ENCODE assay signal across 20 mouse cellular contexts in the genomic region with DNA sequence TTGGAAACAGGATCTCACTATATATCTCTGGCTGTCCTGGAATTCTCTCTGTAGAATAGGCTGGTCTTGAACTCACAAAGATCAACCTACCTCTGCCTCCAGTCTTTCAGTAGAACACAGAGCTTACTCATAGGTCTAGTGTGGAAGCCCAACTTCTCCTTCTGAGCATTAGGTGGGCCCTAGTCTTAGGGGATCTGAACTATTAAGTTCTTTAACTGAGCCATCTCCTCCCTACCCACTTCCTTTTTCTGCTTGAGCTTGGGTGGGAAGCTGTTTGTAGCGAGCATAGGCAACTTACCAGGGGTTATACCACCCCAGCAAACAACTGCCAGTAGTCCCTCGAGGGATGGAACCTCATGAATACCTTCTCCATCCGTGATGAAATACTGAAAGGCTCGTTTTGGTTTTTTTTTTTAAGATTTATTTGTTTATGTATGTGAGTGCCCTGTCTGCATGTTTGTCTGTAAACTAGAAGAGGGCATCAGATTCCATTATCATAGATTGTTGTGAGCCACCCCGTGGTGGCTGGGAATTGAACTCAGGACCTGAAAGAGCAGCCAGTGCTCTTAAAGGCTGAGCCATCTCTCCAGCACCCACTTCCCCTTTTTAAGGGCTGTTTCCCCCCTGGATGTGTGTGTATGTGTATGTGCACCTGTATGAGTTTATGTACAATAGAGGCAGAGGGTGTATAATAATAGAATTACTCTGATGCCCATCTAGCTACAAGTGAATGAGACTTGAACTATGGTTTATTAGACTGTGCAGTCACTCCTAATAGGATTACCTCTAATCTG. TPM values are rescaled to one million over a fixed set of nuclear protein-coding genes. Genes with fewer than 3 reads are reported as not detected.
A peak's percentile ranks its signal among the peaks of the same experiment; 100 is the strongest.
DNase-seq lines count a peak whose midpoint lies in the region; ATAC-seq lines count a peak whose summit lies in the region.
"Had no signal": no experiment of that assay in that cellular context is flagged by ENCODE, and none has a peak within 500 bp of the region (broad histone marks: within the 10 kb centered on the region; RNA-seq: fewer than 3 reads in every experiment).

No protein-coding gene starts in this region.

- ATAC-seq in liver, embryonic 13.5 days (ENCODE audit: low read depth) = no peak
- ATAC-seq in monocyte, adult 5-6 weeks (replicated peaks; ENCODE audit: insufficient number of reproducible peaks, low FRiP score, low TSS enrichment, poor library complexity, severe bottlenecking) = 0 out of 2 replicates have a peak, but pooled peaks have one; percentile 11
- ATAC-seq in midbrain, embryonic 15.5 days (replicated peaks) = no peak
- no peak for ATAC-seq in forebrain, embryonic 12.5 days (ENCODE audit: low FRiP score)
- ATAC-seq in frontal cortex, adult (ENCODE audit: low TSS enrichment) = no peak
- ATAC-seq: forebrain, embryonic 16.5 days; intestine, embryonic 15.5 days had no signal

- DNase-seq in liver, embryonic 13.5 days = no peak
- DNase-seq in liver = no peak
- peak; percentile 75 for DNase-seq in A20 (ENCODE audit: low read depth, low spot score)
- DNase-seq in MEL-GATA-1-ER (ENCODE audit: extremely low read depth, low read depth) = peak; percentile 92
- DNase-seq: adrenal gland, adult 8-10 months; adrenal gland, postnatal 36 days; cerebellum, adult 8-10 months; cerebellum, postnatal 14 days; gastrocnemius, postnatal 36 days; heart, adult 2 months had no signal

- 62% methylated on average over 5 of the region's 5 CpGs for WGBS in liver, embryonic 13.5 days (ENCODE audit: insufficient replicate concordance)
- 79% methylated on average over 5 of the region's 5 CpGs for WGBS in midbrain, embryonic 15.5 days
- 85% methylated on average over 5 of the region's 5 CpGs for WGBS in forebrain, embryonic 12.5 days

- no peak overlapping the region for H3K4me3 ChIP-seq in liver, embryonic 13.5 days (replicated peaks)
- H3K4me3 ChIP-seq in midbrain, embryonic 15.5 days = no peak overlapping the region
- H3K4me3 ChIP-seq in forebrain, embryonic 12.5 days (replicated peaks) = no peak overlapping the region
- H3K4me3 ChIP-seq: embryonic facial prominence, embryonic 12.5 days; heart, adult 2 months; heart, embryonic 12.5 days; hindbrain, embryonic 10.5 days; intestine, embryonic 15.5 days had no signal

- H3K36me3 ChIP-seq in liver, embryonic 13.5 days = peaks cover 10% of the 10 kb centered on the region; the same call in 1 of the 2 replicates
- no peaks in the 10 kb centered on the region for H3K36me3 ChIP-seq in midbrain, embryonic 15.5 days (replicated peaks)
- H3K36me3 ChIP-seq in forebrain, embryonic 12.5 days (replicated peaks) = peaks cover 6% of the 10 kb centered on the region; the same call in 1 of the 2 replicates
- H3K36me3 ChIP-seq: embryonic facial prominence, embryonic 12.5 days had no signal

- no peak overlapping the region for H3K4me2 ChIP-seq in liver, embryonic 13.5 days
- H3K4me2 ChIP-seq in midbrain, embryonic 15.5 days = no peak overlapping the region
- no peak overlapping the region for H3K4me2 ChIP-seq in forebrain, embryonic 12.5 days
- H3K4me2 ChIP-seq: embryonic facial prominence, embryonic 12.5 days; heart, embryonic 12.5 days; hindbrain, embryonic 14.5 days; intestine, embryonic 15.5 days had no signal

- H3K9me3 ChIP-seq in liver, embryonic 13.5 days (replicated peaks) = no peaks in the 10 kb centered on the region
- H3K9me3 ChIP-seq in midbrain, embryonic 15.5 days = no peaks in the 10 kb centered on the region
- H3K9me3 ChIP-seq in forebrain, embryonic 12.5 days = no peaks in the 10 kb centered on the region
- H3K9me3 ChIP-seq: embryonic facial prominence, embryonic 12.5 days; heart, embryonic 12.5 days; hindbrain, embryonic 10.5 days; intestine, embryonic 15.5 days had no signal

- peaks cover 65% of the 10 kb centered on the region for H3K4me1 ChIP-seq in liver, embryonic 13.5 days (replicated peaks)
- peaks cover 18% of the 10 kb centered on the region for H3K4me1 ChIP-seq in midbrain, embryonic 15.5 days
- H3K4me1 ChIP-seq in forebrain, embryonic 12.5 days = peaks cover 14% of the 10 kb centered on the region

- peak overlapping the region; percentile 10; the same call in 1 of the 2 replicates for H3K9ac ChIP-seq in liver, embryonic 13.5 days
- no peak overlapping the region for H3K9ac ChIP-seq in midbrain, embryonic 15.5 days
- no peak overlapping the region for H3K9ac ChIP-seq in forebrain, embryonic 12.5 days
- H3K9ac ChIP-seq: embryonic facial prominence, embryonic 12.5 days; heart, embryonic 12.5 days; hindbrain, embryonic 14.5 days; intestine, embryonic 15.5 days had no signal

- no peaks in the 10 kb centered on the region for H3K27me3 ChIP-seq in liver, embryonic 13.5 days
- peaks cover 2% of the 10 kb centered on the region; the same call in 1 of the 2 replicates for H3K27me3 ChIP-seq in midbrain, embryonic 15.5 days (replicated peaks)
- H3K27me3 ChIP-seq in forebrain, embryonic 12.5 days = no peaks in the 10 kb centered on the region
- H3K27me3 ChIP-seq: embryonic facial prominence, embryonic 12.5 days; heart, embryonic 12.5 days; intestine, embryonic 15.5 days had no signal

- no peak overlapping the region for H3K27ac ChIP-seq in liver, embryonic 13.5 days
- no peak overlapping the region for H3K27ac ChIP-seq in midbrain, embryonic 15.5 days
- no peak overlapping the region for H3K27ac ChIP-seq in forebrain, embryonic 12.5 days
- H3K27ac ChIP-seq: embryonic facial prominence, embryonic 12.5 days; heart, adult 2 months; hindbrain, embryonic 10.5 days; hindbrain, embryonic 14.5 days; intestine, embryonic 15.5 days had no signal

RNA-seq across cellular contexts. Expression of gene Coq10b, which starts 2.9 kb away (rescaled TPM):
- polyA plus RNA-seq in liver, embryonic 13.5 days (2015; fragmentation: Nextera tagmentation; extraction: Ambion mirVana) = 17.6 and 20.6 TPM in 2 replicates
- total RNA-seq in monocyte, adult 5-6 weeks (2017) = 71.7 to 116 TPM (median 73.4 TPM) in 3 replicates
- 29.2 and 33.3 TPM in 2 replicates for polyA plus RNA-seq in midbrain, embryonic 15.5 days (2015; fragmentation: Nextera tagmentation; extraction: Ambion mirVana)
- 31.0 and 31.3 TPM in 2 replicates for polyA plus RNA-seq in forebrain, embryonic 12.5 days (2016; fragmentation: Nextera tagmentation; extraction: Ambion mirVana)

RNA-seq across cellular contexts. Expression of gene Sf3b1, which starts 28.2 kb away (rescaled TPM):
- polyA plus RNA-seq in liver, embryonic 13.5 days (2015; fragmentation: Nextera tagmentation; extraction: Ambion mirVana) = 171 and 213 TPM in 2 replicates
- 708 to 966 TPM (median 956 TPM) in 3 replicates for total RNA-seq in monocyte, adult 5-6 weeks (2017)
- 287 and 305 TPM in 2 replicates for polyA plus RNA-seq in midbrain, embryonic 15.5 days (2015; fragmentation: Nextera tagmentation; extraction: Ambion mirVana)
- 376 and 422 TPM in 2 replicates for polyA plus RNA-seq in forebrain, embryonic 12.5 days (2016; fragmentation: Nextera tagmentation; extraction: Ambion mirVana)

RNA-seq across cellular contexts. Expression of gene Hspe1, which starts 32.4 kb away (rescaled TPM):
- 600 and 712 TPM in 2 replicates for polyA plus RNA-seq in liver, embryonic 13.5 days (2015; fragmentation: Nextera tagmentation; extraction: Ambion mirVana)
- 100 to 218 TPM (median 129 TPM) in 3 replicates for total RNA-seq in monocyte, adult 5-6 weeks (2017)
- 195 and 203 TPM in 2 replicates for polyA plus RNA-seq in midbrain, embryonic 15.5 days (2015; fragmentation: Nextera tagmentation; extraction: Ambion mirVana)
- 423 and 430 TPM in 2 replicates for polyA plus RNA-seq in forebrain, embryonic 12.5 days (2016; fragmentation: Nextera tagmentation; extraction: Ambion mirVana)

RNA-seq across cellular contexts. Expression of gene Hspd1, which starts 32.5 kb away (rescaled TPM):
- 478 and 596 TPM in 2 replicates for polyA plus RNA-seq in liver, embryonic 13.5 days (2015; fragmentation: Nextera tagmentation; extraction: Ambion mirVana)
- total RNA-seq in monocyte, adult 5-6 weeks (2017) = 128 to 155 TPM (median 141 TPM) in 3 replicates
- 254 and 262 TPM in 2 replicates for polyA plus RNA-seq in midbrain, embryonic 15.5 days (2015; fragmentation: Nextera tagmentation; extraction: Ambion mirVana)
- polyA plus RNA-seq in forebrain, embryonic 12.5 days (2016; fragmentation: Nextera tagmentation; extraction: Ambion mirVana) = 398 and 406 TPM in 2 replicates

Comparison
In these comparisons a context has a peak if more than half of its experiments do, and no peak if none do; other contexts are left out.
1. DNase-seq: peak in A20 (single experiment) and MEL-GATA-1-ER (single experiment); none in liver, embryonic 13.5 days (single experiment) and liver (single experiment).